Mouse (Mus musculus) forebrain, postnatal 0 days (tissue): ENCODE measurements around the gene Olfr652. TPM values are rescaled to one million over a fixed set of nuclear protein-coding genes. Genes with fewer than 3 reads are reported as not detected.

Experiments
- ATAC-seq: fragments of 200-750 bp; cut with Nextera tagmentation; 2 replicates; pipeline ENCODE4 v1.8.0; 2017; ENCODE audit warnings: mild to moderate bottlenecking, moderate library complexity
- DNase-seq: peaks from one replicate; pipeline ENCODE4 v3.0.0-alpha.2; 2015
- H3K27ac ChIP-seq: fragments of 300-500 bp; sonication (generic); 2 replicates; pipeline ENCODE4 v1.5.1; 2014; ENCODE audit warnings: low read depth, mild to moderate bottlenecking, antibody characterized with exemption, low read length, moderate library complexity, mixed read lengths
- H3K27me3 ChIP-seq: fragments of 300-500 bp; sonication (generic); 2 replicates; pipeline ENCODE4 v1.6.1; 2014; ENCODE audit warnings: mild to moderate bottlenecking, low read length, mixed read lengths; ENCODE audit not compliant: insufficient read depth
- H3K36me3 ChIP-seq: fragments of 300-500 bp; sonication (generic); 2 replicates; pipeline ENCODE4 v1.6.1; 2014; ENCODE audit warnings: mild to moderate bottlenecking, moderate library complexity; ENCODE audit not compliant: insufficient read depth
- H3K4me1 ChIP-seq: fragments of 300-500 bp; sonication (generic); 2 replicates; pipeline ENCODE4 v1.6.1; 2014; ENCODE audit warnings: antibody characterized with exemption; ENCODE audit not compliant: insufficient read depth
- H3K4me2 ChIP-seq: fragments of 300-500 bp; sonication (generic); 2 replicates; pipeline ENCODE4 v1.6.1; 2014; ENCODE audit warnings: low read depth, mild to moderate bottlenecking, moderate library complexity
- H3K4me3 ChIP-seq: fragments of 300-500 bp; sonication (generic); 2 replicates; pipeline ENCODE4 v1.5.1; 2014; ENCODE audit warnings: low read depth, low read length, mixed read lengths
- H3K9ac ChIP-seq: fragments of 300-500 bp; sonication (generic); 2 replicates; pipeline ENCODE4 v1.6.1; 2014; ENCODE audit warnings: mild to moderate bottlenecking
- H3K9me3 ChIP-seq: fragments of 300-500 bp; sonication (generic); 2 replicates; pipeline ENCODE4 v1.6.1; 2016; ENCODE audit warnings: low read length
- CTCF ChIP-seq: sonication (generic); IDR thresholded peaks from 2 replicates; pipeline ENCODE4 v1.5.1; 2016; ENCODE audit warnings: antibody characterized with exemption, control low read depth, low read depth
- WGBS: fragments of 180-500 bp; shearing (Covaris S2); extraction: QIAGEN DNeasy Blood & Tissue Kit; methylation state at CpG from one replicate; pipeline ENCODE4 v1.1.7; 2014; 5-methylcytosine and 5-hydroxymethylcytosine counted together
- polyA plus RNA-seq: library from polyadenylated mRNA; unstranded; fragments of >200 nt; fragmentation: Nextera tagmentation; extraction: Ambion mirVana; gene quantifications from 2 replicates; pipeline ENCODE4 v1.2.1, GENCODE M21; 2015
- total RNA-seq: library from RNA; depleted of rRNA; stranded (reverse); fragments of >200 nt; gene quantifications from 2 replicates; pipeline ENCODE4 v1.2.3, GENCODE M21; 2014; rRNA removed

The Olfr652 gene
- total RNA-seq, result not detected in 2 replicates
- not detected in 2 replicates for polyA plus RNA-seq

GRCm38 (mm10) chr7:104560601-104561000, at the start of gene Olfr652:
Gene Olfr652 (plus strand): TSS chr7:104560901.
- Histone ChIP-seq H3K36me3 (no peaks in the 10 kb centered on the region), H3K4me1 (no peaks in the 10 kb centered on the region), H3K9me3 (no peaks in the 10 kb centered on the region), H3K27me3 (no peaks in the 10 kb centered on the region), H3K9ac (no peak within 1 kb of the TSS), H3K4me2 (no peak within 1 kb of the TSS), H3K27ac (no peak within 1 kb of the TSS), H3K4me3 (no peak within 1 kb of the TSS)
- DNase-seq, result no peak
- TF ChIP-seq CTCF, result no peak
- ATAC-seq, result no peak

- H3K9me3 ChIP-seq, result no peaks in the 10 kb centered on the region
- no peak within 1 kb of the TSS for H3K4me3 ChIP-seq
- DNase-seq, result no peak
- H3K27ac ChIP-seq, result no peak within 1 kb of the TSS
- no peak within 1 kb of the TSS for H3K9ac ChIP-seq
- H3K4me1 ChIP-seq, result no peaks in the 10 kb centered on the region
- H3K36me3 ChIP-seq, result no peaks in the 10 kb centered on the region
- H3K4me2 ChIP-seq, result no peak within 1 kb of the TSS
- no peak for ATAC-seq
- no peak for TF ChIP-seq CTCF
- 67% methylated on average over 5 of the region's 5 CpGs for WGBS
- no peaks in the 10 kb centered on the region for H3K27me3 ChIP-seq
Observed at GRCm38 (mm10) chr7:104549833-104550232, 10.9 kb upstream of the Olfr652 start, which contains the start of gene Olfr651. Gene Olfr651 (plus strand): TSS chr7:104550133.

GRCm38 (mm10) chr7:104552700-104553099, 8.0 kb upstream of the Olfr652 start:
- no peak overlapping the region for H3K9ac ChIP-seq
- H3K27me3 ChIP-seq, result no peaks in the 10 kb centered on the region
- H3K4me3 ChIP-seq, result no peak overlapping the region
- no peak for DNase-seq
- no peaks in the 10 kb centered on the region for H3K9me3 ChIP-seq
- no peak overlapping the region for H3K27ac ChIP-seq
- no peaks in the 10 kb centered on the region for H3K4me1 ChIP-seq
- no peak for ATAC-seq
- no peak for TF ChIP-seq CTCF
- no peak overlapping the region for H3K4me2 ChIP-seq
- 77% methylated on average over 1 of the region's 1 CpGs for WGBS
- no peaks in the 10 kb centered on the region for H3K36me3 ChIP-seq

GRCm38 (mm10) chr7:104577014-104577413, 16.3 kb downstream of the Olfr652 start, which contains the start of gene Olfr653:
Gene Olfr653 (plus strand): TSS chr7:104577314.
- H3K4me1 ChIP-seq, result no peaks in the 10 kb centered on the region
- ATAC-seq, result no peak
- no peak within 1 kb of the TSS for H3K4me2 ChIP-seq
- no peaks in the 10 kb centered on the region for H3K9me3 ChIP-seq
- no peak within 1 kb of the TSS for H3K9ac ChIP-seq
- no peak for DNase-seq
- H3K27ac ChIP-seq, result no peak within 1 kb of the TSS
- no peak within 1 kb of the TSS for H3K4me3 ChIP-seq
- 72% methylated on average over 2 of the region's 2 CpGs for WGBS
- no peaks in the 10 kb centered on the region for H3K36me3 ChIP-seq
- no peak for TF ChIP-seq CTCF
- H3K27me3 ChIP-seq, result no peaks in the 10 kb centered on the region

- H3K36me3 ChIP-seq, result no peaks in the 10 kb centered on the region
- DNase-seq (no peak), ATAC-seq (no peak)
- H3K27me3 ChIP-seq, result no peaks in the 10 kb centered on the region
- H3K4me2 ChIP-seq, result no peak overlapping the region
- no peaks in the 10 kb centered on the region for H3K4me1 ChIP-seq
- WGBS, result 93% methylated on average over 4 of the region's 4 CpGs
- no peaks in the 10 kb centered on the region for H3K9me3 ChIP-seq
- H3K4me3 ChIP-seq, result no peak overlapping the region
- no peak overlapping the region for H3K27ac ChIP-seq
- no peak overlapping the region for H3K9ac ChIP-seq
- no peak for TF ChIP-seq CTCF
Observed at GRCm38 (mm10) chr7:104580846-104581245, 20.1 kb downstream of the Olfr652 start.

GRCm38 (mm10) chr7:104581429-104581828, 20.7 kb downstream of the Olfr652 start:
- no peak overlapping the region for H3K9ac ChIP-seq
- DNase-seq (no peak), ATAC-seq (no peak)
- H3K9me3 ChIP-seq, result no peaks in the 10 kb centered on the region
- no peaks in the 10 kb centered on the region for H3K4me1 ChIP-seq
- WGBS, result 88% methylated on average over 4 of the region's 4 CpGs
- no peaks in the 10 kb centered on the region for H3K36me3 ChIP-seq
- no peak overlapping the region for H3K4me3 ChIP-seq
- no peak overlapping the region for H3K4me2 ChIP-seq
- H3K27me3 ChIP-seq, result no peaks in the 10 kb centered on the region
- no peak for TF ChIP-seq CTCF
- no peak overlapping the region for H3K27ac ChIP-seq

GRCm38 (mm10) chr7:104586725-104587124, 26.0 kb downstream of the Olfr652 start, which contains the start of gene Olfr654:
Gene Olfr654 (plus strand): TSS chr7:104587025.
- WGBS, result 86% methylated on average over 4 of the region's 4 CpGs
- H3K9ac ChIP-seq, result no peak within 1 kb of the TSS
- DNase-seq, result no peak
- H3K27ac ChIP-seq, result no peak within 1 kb of the TSS
- no peak within 1 kb of the TSS for H3K4me2 ChIP-seq
- no peak for TF ChIP-seq CTCF
- no peaks in the 10 kb centered on the region for H3K4me1 ChIP-seq
- no peaks in the 10 kb centered on the region for H3K9me3 ChIP-seq
- no peak within 1 kb of the TSS for H3K4me3 ChIP-seq
- no peaks in the 10 kb centered on the region for H3K36me3 ChIP-seq
- H3K27me3 ChIP-seq, result no peaks in the 10 kb centered on the region
- ATAC-seq, result no peak
